Comparison of ENCODE assay signal across 13 mouse cellular contexts in genomic region chr17:64578346-64578745, GRCm38 (mm10). TPM values are rescaled to one million over a fixed set of nuclear protein-coding genes. Genes with fewer than 3 reads are reported as not detected.
DNase-seq lines count a peak whose midpoint lies in the region.
"Had no signal": no experiment of that assay in that cellular context is flagged by ENCODE, and none has a peak within 500 bp of the region (broad histone marks: within the 10 kb centered on the region; RNA-seq: fewer than 3 reads in every experiment).

No protein-coding gene starts in this region.

- peak; percentile 15 for DNase-seq in left cerebral cortex, postnatal 4 days
- no peak for DNase-seq in left cerebral cortex, postnatal 36 days (ENCODE audit: low spot score in 2 of 2)
- DNase-seq in 3T3-L1 (ENCODE audit: low read depth, low spot score): peak; percentile 38
- peak; percentile 71 for DNase-seq in MN1 (ENCODE audit: low spot score)
- DNase-seq in retina, postnatal 1 day: peak; percentile 30
- no peak for DNase-seq in right cerebral cortex, postnatal 36 days (ENCODE audit: low spot score in 2 of 2)
- DNase-seq in adrenal gland, adult 2 months: no peak
- DNase-seq: forebrain, postnatal 0 days; gastrocnemius, adult 2 months; heart, postnatal 10 days; kidney, adult 2 months; kidney, postnatal 10 days; thymus, adult 18-20 months had no signal

- intact Hi-C loops in left cerebral cortex, postnatal 4 days (cut with DNase I): no loop called here
- intact Hi-C loops in left cerebral cortex, postnatal 36 days (cut with DNase I): no loop called here

RNA-seq across cellular contexts. Expression of gene Man2a1, which starts 22.2 kb away (rescaled TPM):
- total RNA-seq in left cerebral cortex, postnatal 4 days (2021): 10 to 100 TPM; 21.1 to 21.7 TPM
- total RNA-seq in left cerebral cortex, postnatal 36 days (2021): 10 to 100 TPM; 20.4 to 21.2 TPM
- total RNA-seq in adrenal gland, adult 2 months (2021): 100 to 1,000 TPM; 120 to 175 TPM
- 18.0 and 22.0 TPM in 2 replicates for polyA plus RNA-seq in adrenal gland, adult 2 months (2012; rRNA removed)

Comparison
In these comparisons a context has a peak if more than half of its experiments do, and no peak if none do; other contexts are left out.
1. DNase-seq: peak in left cerebral cortex, postnatal 4 days (single experiment), 3T3-L1 (single experiment), MN1 (single experiment) and retina, postnatal 1 day (single experiment); none in left cerebral cortex, postnatal 36 days (0 of 2), right cerebral cortex, postnatal 36 days (0 of 2) and adrenal gland, adult 2 months (single experiment).
2. RNA of gene Man2a1, which starts 22.2 kb away (total RNA-seq): 120 to 175 TPM in adrenal gland, adult 2 months; 21.1 to 21.7 TPM in left cerebral cortex, postnatal 4 days and 20.4 to 21.2 TPM in left cerebral cortex, postnatal 36 days; every median in the first group is over 4 times any median in the second.